Mouse (Mus musculus) gastrocnemius, adult 18-20 months (tissue): ENCODE measurements at regions not wholly inside any gene's neighbourhood (a gene's known extent, or its start where the extent isn't known, plus 50 kb on each side); places are given as distances from the start of the nearest gene placed in this dataset.

Experiments
- DNase-seq: peaks from one replicate; pipeline ENCODE4 v3.0.0; 2021; ENCODE audit warnings: low spot score

DNA sequence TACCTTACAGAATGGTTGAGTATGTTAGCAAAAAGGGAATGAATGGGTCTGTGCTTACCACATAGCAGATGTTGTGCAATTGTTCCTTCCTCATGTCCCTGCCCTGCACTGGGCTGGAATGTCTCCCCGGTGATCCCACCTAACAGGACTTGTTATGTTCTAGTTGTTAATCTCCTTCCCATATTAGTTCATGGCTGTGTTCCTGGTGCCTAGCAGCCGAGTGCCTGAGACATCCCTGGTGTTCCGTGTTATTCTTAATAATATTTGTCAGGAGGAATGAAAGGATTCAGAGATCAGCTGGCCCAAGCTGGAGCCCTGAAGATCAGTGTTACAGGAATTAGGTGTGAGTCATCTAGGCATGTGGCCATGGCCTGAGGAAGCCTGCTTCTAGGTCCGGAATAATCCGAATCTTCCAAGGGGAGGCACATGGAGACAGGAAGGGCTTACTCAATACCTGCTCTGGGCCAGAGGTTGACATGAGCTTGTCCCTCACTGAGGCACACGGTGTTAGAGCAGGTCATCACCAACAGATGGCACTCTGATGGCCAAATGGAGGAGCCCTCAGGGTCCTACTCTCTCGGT is 171.2 kb downstream of the 4933412E24Rik start:
- peak; percentile 33 for DNase-seq

DNA sequence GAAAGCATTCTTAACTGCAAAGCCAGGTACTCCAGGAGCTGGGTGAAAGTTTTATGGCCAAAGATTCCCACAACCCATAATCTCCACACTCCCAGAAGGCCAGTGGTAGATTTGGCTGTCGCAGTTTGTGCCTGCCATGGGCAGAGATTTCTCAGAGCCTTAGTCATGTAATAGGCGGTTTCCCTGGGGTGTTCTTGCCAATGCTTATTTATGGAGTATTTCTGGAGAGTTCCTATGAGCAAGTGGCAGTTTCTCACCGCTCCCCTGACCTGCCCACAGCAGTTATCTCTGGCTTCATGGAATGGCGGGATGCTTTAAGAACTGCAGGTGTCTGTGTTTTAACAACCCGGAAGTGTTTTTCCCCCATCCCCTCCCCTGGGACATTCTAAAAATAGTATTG is 179.8 kb downstream of the 4933412E24Rik start:
- DNase-seq, result no peak

GRCm38 (mm10) chr15:59833232-59833631 is 183.2 kb downstream of the 4933412E24Rik start:
- no peak for DNase-seq

DNA sequence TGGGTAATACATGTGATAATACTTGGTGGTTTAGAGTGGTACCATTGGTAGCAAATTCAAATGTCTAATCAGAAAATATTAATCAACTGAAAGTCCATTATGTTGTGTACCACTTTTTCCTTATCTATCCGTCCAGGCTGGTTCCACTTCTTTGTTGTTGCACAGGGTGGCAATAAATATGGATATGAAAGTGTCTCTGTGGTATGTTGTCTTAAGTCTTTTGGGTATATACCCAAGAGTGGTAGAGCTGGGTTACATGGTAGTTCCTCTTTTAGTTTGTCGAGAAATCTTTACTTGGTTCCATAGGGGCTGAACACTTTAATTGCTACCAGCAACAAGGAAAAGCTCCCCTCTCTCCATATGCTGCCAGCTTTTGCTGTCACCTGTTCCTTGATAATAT is 184.9 kb downstream of the 4933412E24Rik start:
- DNase-seq, result no peak

GRCm38 (mm10) chr15:59830553-59831462 is 185.6 kb downstream of the 4933412E24Rik start:
- no peak for DNase-seq

DNA sequence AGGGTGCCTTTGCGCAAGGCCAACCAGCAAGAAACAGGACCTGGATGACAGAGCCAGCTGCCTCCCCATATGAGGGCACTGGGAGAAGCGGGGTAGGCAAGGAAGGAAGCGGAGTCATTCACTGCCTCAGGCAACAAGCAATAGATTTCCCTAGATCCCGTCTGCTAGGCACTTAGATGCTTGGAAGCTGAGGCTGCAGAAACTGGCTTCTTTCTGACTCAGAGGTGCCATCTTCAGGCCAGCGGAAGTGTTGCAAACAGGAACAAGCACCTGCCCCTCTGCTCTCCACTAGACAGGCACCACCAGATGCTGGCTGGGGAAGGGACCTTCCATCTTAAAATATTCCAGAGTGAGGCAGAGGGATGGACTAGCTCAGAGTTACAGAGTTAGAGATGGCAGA is 188.0 kb downstream of the 4933412E24Rik start:
- peak; percentile 87 for DNase-seq

- no peak for DNase-seq
These were observed 190.1 kb downstream of the 4933412E24Rik start for GRCm38 (mm10) chr15:59826164-59826950.

DNA sequence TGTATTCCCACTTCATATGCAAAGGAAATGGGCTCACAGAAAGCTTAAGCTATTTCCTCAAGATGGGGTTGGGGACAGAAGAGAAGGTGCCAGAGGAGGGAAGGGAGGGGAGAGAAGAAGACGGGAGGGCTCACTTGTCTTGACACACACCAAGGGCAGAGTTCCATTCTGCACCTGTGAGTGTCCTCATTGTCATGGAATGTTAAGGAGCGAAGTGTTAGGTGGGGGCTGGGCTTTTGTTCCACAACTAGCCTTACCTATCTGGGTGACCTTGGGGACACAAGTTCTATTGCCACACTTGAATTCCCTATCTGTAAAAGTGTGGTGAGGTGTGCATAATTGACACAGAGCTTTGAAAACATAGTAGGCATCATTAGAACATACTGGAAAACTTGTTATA is 192.5 kb downstream of the 4933412E24Rik start:
- DNase-seq, result no peak

DNA sequence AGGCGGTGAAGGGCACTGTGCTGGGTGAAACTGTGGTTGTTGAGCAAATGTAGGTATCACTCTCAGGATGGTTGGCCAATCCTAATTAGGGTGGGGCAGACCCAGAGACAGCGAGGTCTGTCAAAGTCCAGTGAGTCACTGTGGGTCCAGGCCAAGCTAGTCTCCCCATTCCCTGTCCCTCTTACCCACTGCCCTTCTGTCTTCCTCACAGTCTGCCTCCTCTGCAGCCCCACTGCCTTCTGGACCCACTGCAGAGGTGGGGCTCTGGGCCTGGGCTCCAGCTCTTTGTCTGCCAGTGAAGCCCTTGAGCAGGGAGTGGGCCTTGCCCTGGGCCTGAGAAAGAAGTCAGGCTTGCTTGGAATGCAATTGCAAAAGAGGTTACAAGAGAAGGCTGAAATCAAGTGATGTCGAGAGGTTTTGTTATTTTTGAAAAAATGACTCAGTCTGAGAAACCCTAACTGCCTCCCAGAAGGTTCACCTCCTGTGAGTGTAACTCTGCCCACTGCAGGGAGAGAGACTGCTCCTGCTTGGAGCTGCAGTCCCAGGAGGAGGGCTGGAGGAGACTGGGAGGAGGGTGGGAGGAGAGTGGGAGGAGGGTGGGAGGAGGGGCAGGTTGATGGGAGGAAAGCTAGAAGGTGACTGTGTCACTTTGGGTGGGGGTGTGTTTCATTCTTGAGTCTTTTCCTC is 193.3 kb downstream of the 4933412E24Rik start:
- DNase-seq, result peak; percentile 40

GRCm38 (mm10) chr15:59820317-59820716 is 196.1 kb downstream of the 4933412E24Rik start:
- no peak for DNase-seq

DNA sequence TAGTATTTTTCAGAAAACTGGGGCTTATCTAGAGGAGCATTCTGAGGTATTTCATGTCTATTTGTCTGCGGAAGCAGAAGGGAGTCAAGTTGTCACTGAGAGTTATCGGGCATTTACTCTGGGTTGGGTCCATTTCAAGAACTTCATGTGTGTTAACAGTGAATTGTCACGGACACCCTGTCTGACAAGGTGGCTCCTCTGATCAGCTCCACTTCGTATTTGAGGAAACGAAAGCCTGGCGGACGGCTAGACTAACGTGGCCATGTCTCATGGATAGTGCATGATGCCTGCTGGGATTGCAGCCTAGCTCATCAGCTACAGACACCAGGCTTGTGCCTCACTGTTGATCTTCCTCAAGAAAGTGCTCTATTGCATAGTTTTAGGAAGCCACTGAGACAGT is 200.4 kb downstream of the 4933412E24Rik start:
- no peak for DNase-seq

- DNase-seq, result no peak
These were observed 204.8 kb downstream of the 4933412E24Rik start for GRCm38 (mm10) chr15:59811566-59811965.

DNA sequence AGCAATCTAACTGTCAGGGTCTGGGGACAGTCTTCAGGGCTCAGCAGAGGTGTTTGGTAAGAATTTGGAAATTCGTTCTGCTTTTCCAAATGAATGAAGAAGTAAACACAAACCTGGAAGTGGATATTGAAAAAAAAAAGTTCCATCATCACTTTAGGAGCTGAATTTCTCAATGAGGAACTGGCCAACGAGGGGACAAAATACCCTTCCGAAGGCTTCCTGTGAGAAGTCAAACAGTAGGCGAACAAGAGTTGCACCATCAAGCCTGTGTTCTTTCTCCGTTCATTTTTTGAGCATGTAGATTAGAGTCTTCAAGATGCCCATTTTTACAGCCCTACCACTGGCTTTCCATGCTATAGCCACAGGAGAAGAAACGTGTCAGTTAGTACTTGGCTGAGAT is 207.1 kb downstream of the 4933412E24Rik start:
- no peak for DNase-seq

DNA sequence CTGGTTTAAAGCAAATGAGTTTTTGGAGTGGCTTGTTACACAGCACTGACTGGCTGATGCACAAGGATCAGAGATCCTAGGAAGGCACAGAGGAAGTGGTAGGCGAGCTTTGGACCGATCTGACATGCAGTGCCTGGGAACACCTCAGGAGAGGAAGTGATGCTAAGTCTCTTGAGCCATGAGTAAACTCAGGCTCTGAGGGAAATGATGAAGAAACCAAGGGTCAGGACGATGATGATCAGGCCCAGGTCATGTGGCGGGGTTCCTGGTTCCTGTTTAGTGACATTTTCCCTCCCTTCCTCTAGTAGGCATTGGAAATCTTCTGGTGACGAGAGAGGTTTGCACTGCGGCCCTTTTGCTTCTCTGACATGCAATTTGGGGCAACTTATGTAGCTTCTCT is 208.7 kb downstream of the 4933412E24Rik start:
- no peak for DNase-seq

DNA sequence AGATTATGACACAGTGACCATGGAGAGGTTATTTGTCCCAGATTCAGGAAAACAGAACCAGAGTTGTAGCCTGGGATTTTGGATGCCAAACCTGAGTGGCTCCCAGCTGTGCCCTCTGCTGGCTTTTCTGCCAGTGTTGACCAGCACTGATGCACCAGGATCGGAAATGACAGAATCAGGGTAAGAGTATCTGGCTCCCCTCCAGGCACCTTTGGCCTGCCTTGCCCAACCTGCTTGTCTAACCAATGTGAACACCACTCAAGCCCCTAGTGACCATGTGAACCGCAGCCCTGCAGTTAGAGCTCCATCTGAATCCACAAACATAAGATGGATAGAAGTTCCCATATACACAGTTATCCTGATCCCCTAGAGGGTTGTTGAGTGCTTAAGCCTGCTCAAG is 210.6 kb downstream of the 4933412E24Rik start:
- no peak for DNase-seq

DNA sequence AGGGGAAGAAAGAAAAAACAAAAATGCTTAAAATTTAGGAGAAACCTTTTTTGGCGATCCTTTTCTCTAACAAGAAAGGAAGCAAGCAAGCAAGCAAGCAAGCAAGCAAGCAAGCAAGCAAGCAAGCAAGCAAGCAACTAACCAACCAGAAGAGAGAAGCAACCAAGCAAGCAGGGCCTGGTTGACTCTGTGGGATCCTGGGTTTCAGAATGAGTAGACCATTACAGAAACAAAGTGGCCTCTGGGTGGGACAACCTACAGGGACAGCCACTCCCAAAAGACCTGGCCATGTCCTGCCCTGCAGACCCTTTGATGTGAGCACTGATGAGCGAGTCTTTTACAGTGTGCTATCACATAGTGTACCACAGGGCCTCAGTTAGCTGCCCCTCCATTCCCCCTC is 211.6 kb downstream of the 4933412E24Rik start:
- no peak for DNase-seq

DNA sequence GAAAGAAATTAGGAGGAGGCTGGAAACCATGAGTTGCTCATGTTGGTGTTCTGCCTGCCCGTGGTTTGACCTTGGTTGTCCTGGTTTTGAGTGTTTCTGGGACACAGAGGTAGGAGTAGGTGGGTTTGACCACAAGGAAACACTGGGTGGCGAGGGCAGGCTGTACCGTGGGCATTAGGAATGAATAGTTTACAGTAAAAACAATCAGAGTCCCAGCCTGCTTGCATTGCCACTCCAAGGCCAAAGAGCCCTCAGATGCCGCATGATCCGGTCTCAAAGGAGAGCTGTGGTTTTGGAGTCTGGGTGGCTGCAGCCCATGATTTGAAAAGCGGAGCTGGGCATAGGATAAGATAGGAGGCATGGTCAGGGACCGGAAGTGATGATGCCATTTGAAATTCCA is 212.0 kb downstream of the 4933412E24Rik start:
- DNase-seq, result no peak

- DNase-seq, result no peak
These were observed 214.1 kb downstream of the 4933412E24Rik start for GRCm38 (mm10) chr15:59802276-59802675.

DNA sequence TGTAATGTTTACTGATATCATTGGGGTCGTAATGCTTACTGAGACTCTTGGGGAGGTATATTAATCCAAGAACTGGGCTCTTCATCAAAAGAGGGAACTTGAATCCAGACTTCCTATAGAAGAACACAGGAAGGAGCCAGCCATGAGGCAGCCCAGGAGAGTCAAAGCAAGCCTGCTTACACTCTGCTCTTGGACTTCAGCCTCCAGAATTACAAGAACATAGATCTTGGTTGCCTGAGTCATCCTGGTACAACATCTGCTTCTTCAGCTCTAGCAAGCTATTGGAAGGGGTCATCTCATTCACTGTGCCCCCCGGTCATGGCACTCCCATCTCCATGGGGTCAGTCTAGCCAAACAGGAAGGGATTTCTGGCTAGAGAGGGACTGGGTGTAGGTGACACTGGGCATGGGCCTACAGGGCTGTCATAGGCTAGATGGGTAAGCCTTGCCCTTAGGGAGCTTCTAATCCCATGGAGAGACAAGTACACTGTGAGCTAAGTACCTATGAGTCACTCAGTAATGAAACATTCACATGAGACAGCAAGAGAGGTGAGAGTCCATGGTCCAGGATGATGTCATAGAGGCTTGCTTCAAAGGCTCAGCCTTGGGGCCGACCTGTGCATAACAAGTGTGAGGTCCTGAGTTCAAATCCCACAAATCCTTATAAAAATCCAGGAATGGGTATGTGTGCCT is 217.1 kb downstream of the 4933412E24Rik start:
- DNase-seq, result no peak

GRCm38 (mm10) chr15:59798486-59798885 is 217.9 kb downstream of the 4933412E24Rik start:
- DNase-seq, result no peak

- DNase-seq, result peak; percentile 69
These were observed 220.7 kb downstream of the 4933412E24Rik start for GRCm38 (mm10) chr15:59795717-59796116.
